Mouse (Mus musculus): Measurements from ENCODE around the gene Dpp10. TPM values are rescaled to one million over a fixed set of nuclear protein-coding genes. Genes with fewer than 3 reads are reported as not detected.

Dpp10 gene
- polyA plus RNA-seq, 1 experiment: 19.5 TPM

DNA sequence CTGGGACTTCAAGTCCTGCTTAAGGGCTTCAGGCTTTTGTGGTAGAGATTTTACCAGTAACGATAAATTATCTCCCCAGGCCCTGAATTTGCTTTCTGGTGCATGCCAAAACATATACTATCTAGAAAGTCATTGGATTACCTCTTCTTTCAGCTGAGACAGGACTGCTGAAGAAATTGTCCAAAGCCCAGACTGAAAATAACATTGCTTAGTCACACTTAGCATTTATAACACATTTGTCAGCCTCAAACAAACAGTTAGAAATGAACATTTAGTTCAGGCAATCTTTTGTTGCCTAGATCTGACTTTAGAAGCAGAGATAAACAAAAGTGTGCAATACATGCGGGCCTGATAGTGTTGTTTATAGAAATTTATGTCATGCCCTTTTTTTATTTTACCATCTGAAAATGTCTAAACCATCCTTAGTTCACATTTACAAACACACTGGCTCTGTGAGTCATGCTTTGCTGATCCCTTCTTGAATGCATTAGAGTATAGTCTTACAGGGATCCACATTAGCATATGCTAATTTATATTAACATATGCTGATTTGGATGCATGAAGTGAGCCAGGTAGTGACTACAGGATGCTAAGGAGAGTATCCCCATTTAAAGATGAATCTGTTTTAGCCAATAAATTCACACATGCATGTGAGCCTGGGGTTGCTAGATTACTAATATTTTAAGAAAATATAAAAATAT is 59.9 kb downstream of the Dpp10 start:
- no peak for TF ChIP-seq CTCF (IDR thresholded peaks at IDR 0.05; ENCODE audit: borderline replicate concordance, extremely low read depth, insufficient read depth, insufficient read length)
- TF ChIP-seq POLR2A (IDR thresholded peaks at IDR 0.05; ENCODE audit: borderline replicate concordance, extremely low read depth, insufficient read depth, insufficient read length, poor library complexity, severe bottlenecking): no peak
- DNase-seq (ENCODE audit: low read depth): no peak

DNA sequence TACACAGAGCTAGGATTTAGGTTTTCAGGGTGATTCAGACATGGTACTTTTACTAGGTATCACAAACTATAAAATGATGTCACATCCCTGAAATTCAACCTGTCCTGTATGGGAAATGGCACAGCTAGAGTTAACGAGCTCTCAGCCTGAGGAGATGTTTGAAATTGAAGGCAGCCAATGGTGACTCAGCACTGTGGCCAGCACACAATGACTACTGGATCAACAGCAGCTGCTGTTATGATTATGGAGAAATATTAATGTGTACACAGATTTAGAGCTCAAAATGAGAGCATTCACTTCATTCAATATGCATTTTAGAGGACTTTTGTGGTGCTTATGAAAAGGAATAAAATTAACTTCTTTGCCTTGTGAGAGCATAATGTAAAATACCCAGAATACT is 66.8 kb downstream of the Dpp10 start:
- TF ChIP-seq CTCF (IDR thresholded peaks at IDR 0.05; ENCODE audit: borderline replicate concordance, extremely low read depth, insufficient read depth, insufficient read length): no peak
- no peak for TF ChIP-seq POLR2A (IDR thresholded peaks at IDR 0.05; ENCODE audit: borderline replicate concordance, extremely low read depth, insufficient read depth, insufficient read length, poor library complexity, severe bottlenecking)
- peak; percentile 36 for DNase-seq (ENCODE audit: low read depth)

DNA sequence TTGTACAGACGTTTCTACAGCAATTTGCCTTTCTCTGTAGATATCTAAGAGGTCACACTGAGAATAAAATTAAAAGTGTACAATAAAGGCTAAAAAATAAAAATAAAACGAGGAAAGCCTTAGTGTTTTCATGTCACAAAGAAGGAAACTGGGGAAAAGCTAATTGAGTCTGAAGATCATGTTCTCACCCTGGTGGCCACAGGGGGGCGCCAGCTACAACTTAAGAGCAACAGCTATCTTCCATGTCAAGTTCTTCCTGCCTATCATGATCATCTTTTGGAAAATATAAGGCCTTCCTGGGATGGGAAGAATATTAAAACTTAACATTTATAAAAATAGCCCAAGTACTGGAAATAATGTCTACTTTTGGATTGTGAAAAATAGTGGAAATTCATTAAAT is 70.7 kb downstream of the Dpp10 start:
- peak; percentile 57; the same call in 1 of the 2 replicates for TF ChIP-seq CTCF (IDR thresholded peaks at IDR 0.05; ENCODE audit: borderline replicate concordance, extremely low read depth, insufficient read depth, insufficient read length)
- no peak for TF ChIP-seq POLR2A (IDR thresholded peaks at IDR 0.05; ENCODE audit: borderline replicate concordance, extremely low read depth, insufficient read depth, insufficient read length, poor library complexity, severe bottlenecking)

DNA sequence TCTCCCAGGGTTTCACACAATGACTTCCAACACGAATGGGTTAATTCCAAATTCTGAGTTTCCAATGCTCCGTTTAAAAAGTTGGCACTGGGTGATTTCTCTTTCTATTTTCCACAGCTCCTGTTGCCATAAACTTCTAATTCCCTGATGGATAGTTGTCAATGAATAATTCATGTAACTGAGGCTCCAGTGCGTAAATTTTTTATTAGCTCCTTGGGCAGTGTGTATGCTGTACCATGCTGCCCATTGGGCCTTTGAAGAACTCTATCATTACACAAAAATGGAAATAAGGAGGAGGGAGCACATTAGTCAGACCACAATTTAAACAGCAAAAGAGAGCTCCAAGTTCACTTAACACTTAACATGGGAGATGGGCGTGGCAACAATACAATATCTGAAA is 99.2 kb downstream of the Dpp10 start:
- TF ChIP-seq POLR2A (IDR thresholded peaks at IDR 0.05; ENCODE audit: borderline replicate concordance, extremely low read depth, insufficient read depth, insufficient read length, poor library complexity, severe bottlenecking): no peak
- no peak for TF ChIP-seq CTCF (IDR thresholded peaks at IDR 0.05; ENCODE audit: borderline replicate concordance, extremely low read depth, insufficient read depth, insufficient read length)
- peak; percentile 14 for DNase-seq (ENCODE audit: low read depth)

More for the DNA sequence above, 70.7 kb downstream of the Dpp10 start:
- peak; percentile 64 for DNase-seq (ENCODE audit: low read depth)

DNA sequence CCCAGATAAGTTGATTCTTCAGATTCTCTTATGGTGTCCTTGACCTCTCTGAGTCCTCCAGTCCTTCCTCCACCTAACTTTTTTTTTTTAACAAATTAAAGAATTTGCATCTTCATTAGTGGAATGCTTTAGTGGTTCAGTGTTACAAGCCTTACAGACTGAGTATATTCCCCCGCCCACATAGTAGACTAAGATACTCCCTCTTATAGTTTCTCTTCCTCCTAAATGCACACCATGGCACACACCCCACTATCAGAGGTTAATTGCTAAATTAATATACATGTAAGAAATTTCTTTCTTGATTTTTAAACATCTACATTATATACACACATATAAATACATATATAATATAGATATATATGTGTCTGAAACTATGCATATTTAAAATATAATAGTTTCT is 104.5 kb downstream of the Dpp10 start:
- TF ChIP-seq POLR2A (IDR thresholded peaks at IDR 0.05; ENCODE audit: borderline replicate concordance, extremely low read depth, insufficient read depth, insufficient read length, poor library complexity, severe bottlenecking): no peak
- no peak for TF ChIP-seq CTCF (IDR thresholded peaks at IDR 0.05; ENCODE audit: borderline replicate concordance, extremely low read depth, insufficient read depth, insufficient read length)
- no peak for DNase-seq (ENCODE audit: low read depth)

DNA sequence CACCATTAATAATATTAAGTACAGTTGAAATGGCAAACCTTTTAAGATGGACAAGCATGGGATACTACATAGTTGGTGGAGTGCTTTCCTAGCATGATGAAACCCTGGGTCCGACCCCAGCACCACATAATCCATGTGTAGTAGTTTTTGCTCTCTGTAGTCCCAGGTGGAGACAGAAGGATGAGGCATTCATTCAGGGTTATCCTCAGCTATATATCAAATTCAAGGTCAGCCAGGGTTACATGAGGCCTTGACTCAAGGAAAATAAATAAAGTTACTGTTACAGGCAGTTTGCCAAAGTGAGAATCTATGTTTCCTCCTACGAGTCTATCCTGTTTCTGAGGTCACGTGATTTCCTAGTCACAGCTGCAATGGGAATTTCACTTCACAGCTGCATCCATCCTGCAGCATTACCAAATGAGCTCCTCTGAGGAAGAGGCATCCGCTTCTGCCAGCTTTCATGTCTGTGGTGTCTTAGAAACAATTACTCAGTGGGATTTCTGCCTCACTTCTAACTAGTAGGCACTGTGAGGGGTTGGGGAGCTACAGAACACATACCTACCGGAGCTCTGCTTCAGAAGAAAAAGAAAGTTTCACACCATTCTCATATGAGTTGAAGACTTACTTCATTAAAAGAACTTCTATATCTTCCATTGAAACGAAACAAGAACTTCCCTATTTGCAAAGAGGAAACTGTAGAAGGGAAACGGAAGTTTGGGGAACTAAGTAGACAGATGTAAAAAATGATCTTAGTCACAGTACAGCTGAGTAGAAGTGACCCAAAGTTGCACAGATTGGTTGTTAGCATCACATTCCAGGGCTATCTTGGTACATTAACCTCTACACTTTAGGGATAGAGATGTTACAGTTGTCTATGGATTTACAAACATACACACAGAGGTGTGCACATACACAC is 111.3 kb downstream of the Dpp10 start:
- DNase-seq (ENCODE audit: low read depth): peak; percentile 33
- TF ChIP-seq POLR2A (IDR thresholded peaks at IDR 0.05; ENCODE audit: borderline replicate concordance, extremely low read depth, insufficient read depth, insufficient read length, poor library complexity, severe bottlenecking) (no peak), CTCF (IDR thresholded peaks at IDR 0.05; ENCODE audit: borderline replicate concordance, extremely low read depth, insufficient read depth, insufficient read length) (no peak)

DNA sequence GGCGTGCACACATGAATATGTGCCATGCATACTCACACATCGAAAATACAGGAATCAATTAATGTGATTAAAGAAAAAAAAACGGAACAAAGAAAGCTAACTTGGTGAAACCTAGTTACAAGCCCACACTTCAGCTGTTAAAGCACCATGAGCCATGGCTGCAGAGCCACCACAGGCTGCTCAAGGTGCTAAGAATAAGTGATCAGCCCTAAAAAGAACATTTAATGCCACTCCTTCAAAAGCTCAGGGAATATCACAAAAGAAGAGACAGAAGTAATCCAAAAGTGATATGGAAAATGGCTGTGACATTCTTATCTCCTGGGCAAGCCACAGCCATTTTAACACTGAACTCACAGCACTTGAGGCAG is 117.4 kb downstream of the Dpp10 start:
- TF ChIP-seq POLR2A (IDR thresholded peaks at IDR 0.05; ENCODE audit: borderline replicate concordance, extremely low read depth, insufficient read depth, insufficient read length, poor library complexity, severe bottlenecking): no peak
- no peak for TF ChIP-seq CTCF (IDR thresholded peaks at IDR 0.05; ENCODE audit: borderline replicate concordance, extremely low read depth, insufficient read depth, insufficient read length)
- no peak for DNase-seq (ENCODE audit: low read depth)

DNA sequence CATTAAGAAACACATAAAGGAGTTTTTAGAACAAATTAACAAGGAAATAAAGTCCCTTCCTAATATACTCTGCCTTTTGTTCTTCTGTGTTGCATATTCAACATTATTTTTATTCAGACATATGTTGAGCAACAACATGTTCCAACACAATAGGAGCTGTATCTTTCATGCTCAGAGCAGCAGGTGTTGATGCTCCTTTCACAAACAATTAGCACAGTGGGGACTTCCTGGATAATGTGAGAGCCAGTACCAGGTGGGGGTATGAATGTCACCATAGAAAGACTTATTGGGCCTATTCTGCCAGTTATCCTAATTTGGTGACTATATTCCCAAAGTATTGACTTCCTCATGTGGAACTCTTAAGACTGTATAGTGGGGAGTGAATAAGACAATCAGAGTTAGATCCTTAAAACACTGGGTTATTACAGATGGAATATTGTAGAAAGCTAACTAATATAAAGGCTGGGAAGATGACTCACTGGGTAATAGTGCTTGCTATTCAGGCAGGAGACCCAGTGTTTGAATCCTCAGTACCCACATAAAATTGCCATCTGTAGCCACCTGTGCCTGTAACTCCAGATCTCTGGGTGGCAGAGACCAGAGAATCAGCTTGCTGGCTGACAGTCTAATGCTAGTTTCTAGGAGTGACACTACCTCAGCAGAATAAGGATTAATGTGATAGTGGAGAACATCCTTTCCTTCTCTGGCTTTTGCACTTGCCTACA is 117.9 kb downstream of the Dpp10 start:
- TF ChIP-seq POLR2A (IDR thresholded peaks at IDR 0.05; ENCODE audit: borderline replicate concordance, extremely low read depth, insufficient read depth, insufficient read length, poor library complexity, severe bottlenecking) (no peak), CTCF (IDR thresholded peaks at IDR 0.05; ENCODE audit: borderline replicate concordance, extremely low read depth, insufficient read depth, insufficient read length) (no peak)
- no peak for DNase-seq (ENCODE audit: low read depth)

DNA sequence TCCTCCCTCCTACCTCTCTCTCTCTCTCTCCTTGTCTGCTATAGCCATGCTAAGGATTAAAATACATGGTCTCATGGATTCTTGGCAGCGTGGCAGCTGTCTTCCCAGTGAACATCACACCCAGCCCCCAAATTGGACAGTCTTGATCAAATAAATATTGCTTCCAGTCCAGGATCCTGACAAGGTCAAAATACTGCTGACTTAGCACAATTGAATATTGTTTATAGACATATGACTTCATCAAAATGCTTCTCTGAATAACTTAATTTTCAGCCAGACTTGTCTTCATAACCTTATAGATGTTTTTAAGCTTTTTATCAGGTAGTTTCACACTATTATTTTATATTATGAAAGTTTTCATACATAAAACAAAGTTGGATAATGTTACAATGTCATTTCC is 120.5 kb downstream of the Dpp10 start:
- no peak for TF ChIP-seq POLR2A (IDR thresholded peaks at IDR 0.05; ENCODE audit: borderline replicate concordance, extremely low read depth, insufficient read depth, insufficient read length, poor library complexity, severe bottlenecking)
- TF ChIP-seq CTCF (IDR thresholded peaks at IDR 0.05; ENCODE audit: borderline replicate concordance, extremely low read depth, insufficient read depth, insufficient read length): no peak
- DNase-seq (ENCODE audit: low read depth): no peak

DNA sequence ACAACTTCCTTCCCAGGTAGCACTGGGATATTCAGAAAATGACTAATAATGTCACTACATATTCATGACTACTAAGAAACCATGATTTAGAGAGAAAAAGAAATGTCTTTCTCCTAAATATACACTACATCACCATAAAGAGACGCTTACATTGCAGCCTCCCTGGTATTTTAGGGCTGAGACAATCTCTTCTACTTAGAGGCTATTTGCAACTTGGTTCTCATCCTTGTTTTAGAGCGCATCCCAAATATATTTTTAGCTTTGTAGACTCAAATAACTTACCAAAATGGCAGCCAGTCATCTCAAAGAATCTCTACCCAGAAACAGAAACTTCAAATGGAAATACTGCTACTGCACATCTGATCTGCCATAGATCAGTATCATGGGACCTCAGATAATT is 121.5 kb downstream of the Dpp10 start:
- no peak for TF ChIP-seq CTCF (IDR thresholded peaks at IDR 0.05; ENCODE audit: borderline replicate concordance, extremely low read depth, insufficient read depth, insufficient read length)
- TF ChIP-seq POLR2A (IDR thresholded peaks at IDR 0.05; ENCODE audit: borderline replicate concordance, extremely low read depth, insufficient read depth, insufficient read length, poor library complexity, severe bottlenecking): no peak
- no peak for DNase-seq (ENCODE audit: low read depth)

DNA sequence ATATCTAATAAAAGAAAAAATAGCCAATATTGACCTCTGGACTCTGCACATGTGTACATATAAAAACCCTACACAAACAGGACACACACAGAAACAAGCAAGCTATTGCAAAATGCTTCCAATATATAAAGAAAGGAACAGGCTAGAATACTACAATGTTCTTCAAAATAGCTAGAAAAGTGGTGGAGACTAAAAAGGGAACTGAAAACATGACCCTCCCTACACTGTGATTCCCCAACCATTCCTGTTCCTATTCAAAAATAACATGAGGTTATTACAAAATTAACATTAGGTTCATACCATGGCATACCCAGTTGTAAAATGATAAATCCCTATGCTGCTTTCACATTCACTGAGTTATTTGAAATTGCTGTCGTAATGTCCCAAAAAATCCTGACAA is 125.8 kb downstream of the Dpp10 start:
- no peak for DNase-seq (ENCODE audit: low read depth)
- no peak for TF ChIP-seq CTCF (IDR thresholded peaks at IDR 0.05; ENCODE audit: borderline replicate concordance, extremely low read depth, insufficient read depth, insufficient read length)
- TF ChIP-seq POLR2A (IDR thresholded peaks at IDR 0.05; ENCODE audit: borderline replicate concordance, extremely low read depth, insufficient read depth, insufficient read length, poor library complexity, severe bottlenecking): no peak

All from brain, embryonic 14.5 days (tissue).